Mouse (Mus musculus) layer of hippocampus, postnatal 25 days (tissue): Measurements from ENCODE around the gene Hmg20a. TPM values are rescaled to one million over a fixed set of nuclear protein-coding genes. Genes with fewer than 3 reads are reported as not detected.

Source experiments
- DNase-seq, 2 experiments: peaks; one replicate each; pipeline ENCODE4 v3.0.0; 2022; ENCODE audit warnings: mixed read lengths in 2 of 2, low spot score in 1 of 2; ENCODE audit errors: extremely low spot score in 1 of 2
- total RNA-seq, 2 experiments: library from RNA; stranded (reverse); gene quantifications; 2 replicates each; pipeline ENCODE4 v1.2.3; 2021

The Hmg20a gene
- total RNA-seq: 10 to 100 TPM; 70.3 to 71.2 TPM

GRCm38 (mm10) chr9:56417948-56418737, at the start of gene Hmg20a, which contains the start of gene Peak1:
TSS of gene Hmg20a (plus strand) at chr9:56418609.
TSS of gene Peak1 (minus strand) at chr9:56418067.
- peak; percentile 95 to 97 for DNase-seq

DNA sequence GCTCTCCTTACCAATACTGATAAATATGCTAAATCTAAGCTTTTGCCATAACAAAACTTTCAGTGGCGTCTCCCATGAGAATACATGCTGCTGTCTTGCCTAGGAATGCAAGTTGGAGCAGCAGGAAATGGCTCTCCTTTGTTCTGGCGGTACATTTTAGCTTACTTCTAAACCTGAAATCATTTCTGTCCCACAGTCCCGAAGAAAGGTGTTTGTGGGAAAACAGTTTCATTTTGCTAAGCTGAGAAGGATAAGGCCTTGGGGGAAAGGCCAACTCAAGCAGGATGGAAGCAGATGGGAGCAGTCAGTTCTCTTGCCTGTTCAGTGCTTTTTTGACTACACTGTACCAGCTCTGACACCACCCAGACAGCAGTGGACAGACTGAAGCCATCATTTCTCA, 49.6 kb upstream of the Hmg20a start:
- DNase-seq: no peak

- DNase-seq: no peak
These were observed 47.7 kb upstream of the Hmg20a start for GRCm38 (mm10) chr9:56370710-56371109.

- DNase-seq: no peak
These were observed 44.0 kb upstream of the Hmg20a start for GRCm38 (mm10) chr9:56374401-56374800.

DNA sequence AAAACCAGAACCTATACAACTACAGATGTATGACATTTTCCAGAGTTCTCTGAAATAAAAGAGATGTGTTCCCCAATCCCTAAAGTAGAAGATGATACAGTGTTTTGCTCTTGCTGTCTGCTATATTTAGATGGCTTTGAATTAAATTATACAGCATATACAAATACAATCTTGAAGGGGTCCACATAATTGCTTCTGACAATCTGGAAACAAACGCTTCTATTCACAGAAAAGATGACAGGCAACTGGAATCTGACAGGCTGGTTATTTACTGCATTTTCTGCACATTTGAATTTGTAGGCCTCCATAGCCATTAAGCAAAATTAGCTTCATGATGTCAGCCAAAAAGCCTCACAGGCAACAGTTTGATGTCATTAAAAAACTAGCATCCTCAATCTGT, 35.6 kb upstream of the Hmg20a start:
- no peak for DNase-seq

DNA sequence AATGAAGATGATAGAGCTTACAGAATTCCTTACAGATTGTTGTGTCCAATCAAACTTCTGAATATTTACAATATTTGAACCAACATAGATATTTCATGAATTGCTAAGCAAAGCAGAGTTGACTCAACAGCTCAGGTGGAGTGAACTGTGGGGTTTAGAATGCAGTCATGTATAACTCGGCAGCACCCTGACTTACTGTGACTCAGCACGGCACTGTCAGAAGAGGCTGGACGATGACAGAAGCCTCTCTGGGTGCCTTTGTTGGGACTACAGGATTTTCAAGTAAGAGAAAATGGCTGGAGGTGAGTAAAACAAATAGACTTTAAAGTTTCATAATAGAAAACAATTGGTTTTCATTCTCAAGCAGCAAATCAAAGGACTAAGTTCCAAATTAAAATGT, 25.6 kb upstream of the Hmg20a start:
- no peak for DNase-seq

- DNase-seq: no peak
These were observed 22.1 kb upstream of the Hmg20a start for GRCm38 (mm10) chr9:56396306-56396705.

DNA sequence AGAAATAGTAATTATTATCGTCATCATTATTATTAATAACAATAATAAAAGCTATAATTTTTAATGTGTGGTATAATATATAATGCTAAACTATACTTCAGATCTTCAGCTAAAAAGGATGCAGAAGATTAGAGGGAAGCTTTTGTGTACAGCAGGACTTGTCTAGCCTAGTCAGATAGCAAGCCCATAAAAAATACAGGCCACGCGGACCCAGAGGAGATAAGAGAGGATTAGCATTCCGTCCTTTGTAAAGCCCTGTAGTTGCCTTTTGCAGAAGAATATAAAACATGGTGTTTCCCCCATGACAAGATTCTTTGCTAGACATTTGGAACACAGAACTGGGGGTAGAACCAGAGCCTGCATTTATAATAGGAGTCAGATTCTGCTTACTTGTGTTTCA, 13.8 kb upstream of the Hmg20a start:
- DNase-seq: no peak

- no peak for DNase-seq
These were observed 8.5 kb upstream of the Hmg20a start for GRCm38 (mm10) chr9:56409928-56410327.

DNA sequence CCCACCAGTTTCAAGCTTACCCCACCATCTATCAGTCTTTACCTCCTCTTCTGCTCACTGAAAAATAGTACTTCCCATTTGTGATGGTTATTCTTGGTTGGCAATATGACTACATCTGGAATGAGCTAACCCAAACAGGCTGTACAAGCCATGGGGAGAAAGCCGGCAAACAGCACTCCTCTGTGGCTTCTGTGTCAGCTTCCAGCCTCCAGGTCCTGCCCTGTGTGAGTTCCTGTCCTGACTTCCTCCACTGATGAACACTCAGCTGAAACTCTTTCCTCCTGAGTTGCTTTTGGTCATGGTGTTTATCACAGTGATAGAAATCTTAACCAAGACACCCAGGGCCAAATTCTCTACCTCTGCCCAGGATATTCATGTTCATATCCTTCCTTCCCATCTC, 5.7 kb upstream of the Hmg20a start:
- DNase-seq: no peak

- DNase-seq: no peak
These were observed 4.1 kb upstream of the Hmg20a start for GRCm38 (mm10) chr9:56414322-56414721.

DNA sequence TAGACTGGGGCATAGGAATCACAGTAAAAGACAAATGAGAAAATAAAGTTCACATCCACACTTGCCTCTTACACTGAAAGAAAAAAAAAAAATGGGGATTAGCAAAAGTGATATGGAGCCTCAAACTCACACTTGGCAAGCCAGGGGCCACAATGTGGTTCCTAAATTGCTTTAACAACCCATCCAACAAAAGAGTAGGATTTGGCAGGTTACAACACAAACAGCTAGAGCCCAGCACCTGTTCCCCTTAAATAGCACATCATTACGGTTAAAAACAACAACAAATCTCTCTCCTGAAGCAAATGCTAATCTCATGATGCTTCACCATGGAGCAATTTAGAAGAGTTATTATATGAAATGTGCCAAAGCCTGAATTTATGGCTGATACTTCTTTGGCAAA, 3.0 kb upstream of the Hmg20a start:
- DNase-seq: no peak

DNA sequence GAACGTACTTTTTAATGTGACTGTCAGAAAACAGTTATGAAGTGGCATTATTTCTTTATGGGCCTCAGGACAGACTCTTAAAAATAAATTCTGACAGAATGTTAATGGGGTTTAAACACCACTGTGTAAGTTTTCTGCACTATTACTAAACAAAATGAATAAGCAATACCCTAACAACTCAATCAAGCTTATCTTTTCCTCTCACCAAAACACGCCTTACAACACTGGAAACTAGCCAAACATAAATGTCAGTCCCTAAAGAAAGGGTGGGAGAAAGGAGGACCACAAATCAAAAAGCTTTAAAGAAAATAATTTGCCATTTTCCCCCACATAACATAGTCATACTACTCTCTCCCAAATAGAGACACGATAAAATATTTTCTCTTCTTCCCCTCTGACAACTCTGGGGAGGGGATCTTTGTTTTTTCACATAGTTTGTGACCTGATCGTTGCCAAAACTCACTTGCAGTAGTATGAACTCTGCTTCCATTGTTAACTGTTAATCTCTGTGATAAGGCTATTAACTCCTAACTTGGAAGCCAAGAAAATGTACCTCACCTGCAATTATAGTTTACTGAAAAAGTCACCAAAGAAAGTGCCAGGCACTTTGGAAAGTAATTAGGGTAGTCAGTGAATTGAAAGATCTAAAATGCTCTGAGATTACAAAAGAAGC, 2.3 kb upstream of the Hmg20a start:
- DNase-seq: no peak

- peak; percentile 74 to 81 for DNase-seq
These were observed 928 bp upstream of the Hmg20a start for GRCm38 (mm10) chr9:56417415-56417947.

- DNase-seq: peak; percentile 58 to 68
These were observed 380 bp downstream of the Hmg20a start for GRCm38 (mm10) chr9:56418738-56419239.

DNA sequence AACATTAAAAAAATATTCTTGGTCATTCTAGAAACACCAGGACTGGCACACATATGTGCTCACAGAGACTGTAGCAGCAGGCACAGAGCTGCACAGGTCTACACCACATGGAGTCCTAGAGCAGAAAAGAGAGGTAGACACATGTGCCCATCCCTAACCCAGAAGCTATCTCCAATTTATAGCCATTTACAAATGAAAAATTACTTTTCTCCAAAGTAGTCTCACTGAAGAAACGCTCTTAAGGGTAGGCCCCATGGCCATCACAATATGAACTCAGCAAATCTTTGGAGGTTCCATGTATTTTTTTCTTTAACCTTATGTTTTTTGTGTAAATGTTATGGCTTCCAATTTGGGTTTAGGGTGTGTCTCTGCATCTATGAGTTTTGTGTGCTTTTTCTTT, 1.8 kb downstream of the Hmg20a start:
- no peak for DNase-seq

- DNase-seq: no peak
These were observed 2.6 kb downstream of the Hmg20a start for GRCm38 (mm10) chr9:56420892-56421601.

DNA sequence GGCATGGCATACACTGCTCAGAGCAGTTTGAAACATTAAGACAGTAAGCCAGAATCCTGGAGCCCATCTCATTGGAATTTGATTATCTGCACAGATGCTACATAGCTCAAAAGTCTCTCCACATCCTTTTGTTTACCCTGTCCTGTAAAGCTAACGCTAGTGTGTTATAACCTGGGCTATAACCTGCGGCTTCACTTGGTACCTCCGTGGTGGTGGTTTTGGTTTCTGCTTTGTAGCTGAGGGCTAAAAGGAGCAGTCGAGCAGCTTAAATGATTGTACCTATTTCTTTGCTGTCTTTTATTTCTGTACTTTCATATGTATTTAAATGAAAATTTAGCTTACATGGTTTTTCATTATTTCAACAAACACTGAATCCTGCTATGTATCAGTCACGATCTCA, 3.6 kb downstream of the Hmg20a start:
- DNase-seq: no peak

DNA sequence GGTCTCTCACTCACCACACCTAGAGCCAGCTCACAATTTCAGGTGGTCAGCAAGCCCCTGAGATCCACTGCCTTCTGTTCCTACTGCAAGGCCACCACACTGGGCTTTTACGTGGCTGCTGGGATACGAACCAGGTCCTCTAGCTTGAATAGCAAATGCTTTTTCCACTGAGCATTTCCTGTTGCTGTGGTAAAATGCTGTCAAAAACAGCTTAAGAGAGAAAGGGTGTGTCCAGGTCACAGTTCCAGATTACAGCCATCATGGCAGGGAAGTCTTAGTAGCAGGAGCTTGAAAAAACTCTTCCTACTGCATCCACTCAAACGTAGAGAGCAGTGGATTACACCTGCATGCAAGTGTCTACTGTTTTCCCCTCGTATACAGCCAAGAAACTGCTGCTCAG, 6.5 kb downstream of the Hmg20a start:
- no peak for DNase-seq

DNA sequence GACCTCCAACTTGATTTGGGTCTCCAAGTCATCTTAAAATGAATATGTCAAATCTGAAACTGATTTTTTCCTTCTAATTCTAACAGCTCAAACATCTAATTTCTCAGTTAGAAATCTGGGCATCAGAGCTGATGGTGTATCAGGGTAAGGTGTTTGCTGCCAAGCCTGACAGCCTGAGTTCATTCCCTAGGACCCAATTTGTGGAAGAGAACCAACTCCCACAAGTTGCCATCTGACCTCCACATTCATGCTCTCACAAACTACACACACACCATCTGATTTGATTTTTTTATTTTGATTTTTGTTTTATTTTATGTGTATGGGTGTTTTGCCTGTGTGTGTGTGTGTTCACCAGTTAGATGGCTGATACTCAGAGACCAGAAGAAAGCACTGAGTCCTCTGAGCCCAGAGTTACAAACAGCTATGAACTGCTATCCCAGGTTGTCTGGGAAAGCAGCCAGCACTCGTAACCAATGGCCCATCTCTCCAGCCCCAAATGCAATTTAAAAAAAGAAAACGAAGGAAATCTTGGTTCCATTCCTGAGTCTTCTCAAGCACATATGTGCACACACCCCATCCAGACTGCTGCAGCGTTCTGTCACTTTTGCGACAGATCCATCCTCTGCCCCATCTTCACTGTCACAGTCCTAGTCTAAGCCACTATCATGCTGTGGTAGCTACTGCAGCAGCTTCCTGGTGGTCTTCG, 17.6 kb downstream of the Hmg20a start:
- DNase-seq: no peak
